Mouse (Mus musculus): ENCODE results near the gene Shroom3.

The Shroom3 gene

GRCm38 (mm10) chr5:92751488-92751887 lies 68.3 kb downstream of the Shroom3 start:
- DNase-seq (ENCODE audit: low spot score) = no peak

GRCm38 (mm10) chr5:92755241-92755775 lies 72.1 kb downstream of the Shroom3 start:
- DNase-seq (ENCODE audit: low spot score) = no peak

- no peak for DNase-seq (ENCODE audit: low spot score)
Measured at GRCm38 (mm10) chr5:92759156-92759745, 76.0 kb downstream of the Shroom3 start.

- no peak for DNase-seq (ENCODE audit: low spot score)
Measured at GRCm38 (mm10) chr5:92760542-92760941, 77.3 kb downstream of the Shroom3 start.

GRCm38 (mm10) chr5:92761615-92762353 lies 78.5 kb downstream of the Shroom3 start:
- DNase-seq (ENCODE audit: low spot score) = no peak

GRCm38 (mm10) chr5:92762425-92762824 lies 79.2 kb downstream of the Shroom3 start:
- DNase-seq (ENCODE audit: low spot score) = no peak

- DNase-seq (ENCODE audit: low spot score) = peak; percentile 84
Measured at GRCm38 (mm10) chr5:92763546-92763952, 80.3 kb downstream of the Shroom3 start.

- DNase-seq (ENCODE audit: low spot score) = no peak
Measured at GRCm38 (mm10) chr5:92766301-92766700, 83.1 kb downstream of the Shroom3 start.

GRCm38 (mm10) chr5:92767194-92767777 lies 84.1 kb downstream of the Shroom3 start:
- no peak for DNase-seq (ENCODE audit: low spot score)

- peak; percentile 75 for DNase-seq (ENCODE audit: low spot score)
Measured at GRCm38 (mm10) chr5:92767857-92768291, 84.6 kb downstream of the Shroom3 start.

- peak; percentile 80 for DNase-seq (ENCODE audit: low spot score)
Measured at GRCm38 (mm10) chr5:92773821-92774220, 90.6 kb downstream of the Shroom3 start.

- DNase-seq (ENCODE audit: low spot score) = no peak
Measured at GRCm38 (mm10) chr5:92774419-92774818, 91.2 kb downstream of the Shroom3 start.

GRCm38 (mm10) chr5:92774893-92775292 lies 91.7 kb downstream of the Shroom3 start:
- no peak for DNase-seq (ENCODE audit: low spot score)

- DNase-seq (ENCODE audit: low spot score) = no peak
Measured at GRCm38 (mm10) chr5:92778395-92778794, 95.2 kb downstream of the Shroom3 start.

GRCm38 (mm10) chr5:92781082-92781481 lies 97.8 kb downstream of the Shroom3 start:
- no peak for DNase-seq (ENCODE audit: low spot score)

GRCm38 (mm10) chr5:92784037-92784860 lies 101.0 kb downstream of the Shroom3 start:
- DNase-seq (ENCODE audit: low spot score) = peak; percentile 84

GRCm38 (mm10) chr5:92785870-92786436 lies 102.7 kb downstream of the Shroom3 start:
- DNase-seq (ENCODE audit: low spot score) = no peak

GRCm38 (mm10) chr5:92788990-92789389 lies 105.8 kb downstream of the Shroom3 start:
- DNase-seq (ENCODE audit: low spot score) = no peak

GRCm38 (mm10) chr5:92796089-92796990 lies 113.1 kb downstream of the Shroom3 start:
- DNase-seq (ENCODE audit: low spot score) = peak; percentile 82

- DNase-seq (ENCODE audit: low spot score) = no peak
Measured at GRCm38 (mm10) chr5:92797981-92798380, 114.7 kb downstream of the Shroom3 start.

- DNase-seq (ENCODE audit: low spot score) = no peak
Measured at GRCm38 (mm10) chr5:92804379-92804778, 121.1 kb downstream of the Shroom3 start.

All from yolk sac, embryonic 10.5 days (tissue).